Mouse (Mus musculus) intestine, embryonic 15.5 days (tissue): Measurements from ENCODE around the gene Gm10282. TPM values are rescaled to one million over a fixed set of nuclear protein-coding genes. Genes with fewer than 3 reads are reported as not detected.

ENCODE experiments used
- ATAC-seq: fragments of 200-750 bp; cut with Nextera tagmentation; 2 replicates; pipeline ENCODE4 v1.8.0; 2017; ENCODE audit warnings: moderate TSS enrichment, moderate library complexity
- H3K27ac ChIP-seq: fragments of 300-500 bp; sonication (generic); 2 replicates; pipeline ENCODE4 v1.5.1; 2015; ENCODE audit warnings: mild to moderate bottlenecking, inconsistent platforms
- H3K27me3 ChIP-seq: fragments of 300-500 bp; sonication (generic); replicated peaks from 2 replicates; pipeline ENCODE4 v1.6.1; 2015; ENCODE audit warnings: inconsistent platforms
- H3K36me3 ChIP-seq: fragments of 300-500 bp; sonication (generic); 2 replicates; pipeline ENCODE4 v1.6.1; 2015; ENCODE audit warnings: inconsistent platforms
- H3K4me1 ChIP-seq: fragments of 300-500 bp; sonication (generic); replicated peaks from 2 replicates; pipeline ENCODE4 v1.6.1; 2015; ENCODE audit warnings: inconsistent platforms
- H3K4me2 ChIP-seq: fragments of 300-500 bp; sonication (generic); replicated peaks from 2 replicates; pipeline ENCODE4 v1.6.1; 2015; ENCODE audit warnings: mild to moderate bottlenecking, inconsistent platforms
- H3K4me3 ChIP-seq: fragments of 300-500 bp; sonication (generic); replicated peaks from 2 replicates; pipeline ENCODE4 v1.5.1; 2015; ENCODE audit warnings: inconsistent platforms
- H3K9ac ChIP-seq: fragments of 300-500 bp; sonication (generic); 2 replicates; pipeline ENCODE4 v1.6.1; 2015; ENCODE audit warnings: inconsistent platforms
- H3K9me3 ChIP-seq: fragments of 300-500 bp; sonication (generic); 2 replicates; pipeline ENCODE4 v1.6.1; 2016; ENCODE audit warnings: inconsistent platforms
- WGBS: fragments of 180-500 bp; shearing (Covaris S2); methylation state at CpG from one replicate; pipeline ENCODE4 v1.1.7; 2015; 5-methylcytosine and 5-hydroxymethylcytosine counted together
- polyA plus RNA-seq: library from polyadenylated mRNA; unstranded; fragments of >200 nt; fragmentation: Nextera tagmentation; extraction: Ambion mirVana; gene quantifications from 2 replicates; pipeline ENCODE4 v1.2.1, GENCODE M21; 2015

The Gm10282 gene
- 21.5 and 24.3 TPM in 2 replicates for polyA plus RNA-seq

DNA sequence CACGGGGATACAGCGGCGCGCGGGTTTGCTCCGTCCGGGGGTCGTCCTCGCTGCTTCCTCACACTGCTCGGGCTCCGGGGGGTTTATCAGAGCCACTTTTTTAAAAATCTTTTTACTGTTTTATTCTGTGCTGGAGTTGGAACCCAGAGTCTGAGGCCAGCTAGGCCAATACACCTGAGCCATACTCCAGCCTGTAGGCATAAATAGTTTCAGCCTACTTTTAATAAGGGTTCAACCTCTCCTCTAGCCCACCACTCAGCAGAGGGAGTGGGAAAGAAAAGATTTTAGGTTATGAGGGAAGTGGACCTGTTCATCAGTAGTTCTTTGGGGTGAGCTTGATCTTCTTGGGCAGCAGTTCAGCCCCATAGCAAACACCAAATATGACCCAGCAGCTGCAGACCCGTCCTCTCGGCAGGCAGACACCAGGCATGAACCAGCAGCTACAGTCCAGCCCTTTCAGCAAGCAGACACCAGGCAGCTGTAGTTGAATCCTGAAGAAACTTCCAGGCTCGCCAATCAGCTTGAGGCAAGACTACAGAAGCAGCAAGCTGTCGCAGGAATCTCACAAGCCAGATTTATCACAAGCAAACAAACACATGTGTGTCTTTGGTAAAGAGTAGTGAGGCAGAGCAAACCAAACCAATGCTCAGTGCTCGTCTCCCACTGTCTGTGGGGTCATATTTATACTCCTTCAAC lies at the start of gene Gm10282:
Gm10282 (minus strand) TSS at position 51 of the 696 bp plus-strand sequence.
- H3K4me2 ChIP-seq: no peak within 1 kb of the TSS
- H3K4me1 ChIP-seq: no peaks in the 10 kb centered on the region; the same call in 1 of the 2 replicates
- H3K27me3 ChIP-seq: no peaks in the 10 kb centered on the region
- H3K4me3 ChIP-seq: no peak within 1 kb of the TSS
- no peaks in the 10 kb centered on the region for H3K9me3 ChIP-seq
- no peak within 1 kb of the TSS for H3K9ac ChIP-seq
- no peaks in the 10 kb centered on the region for H3K36me3 ChIP-seq
- 62% methylated on average over 16 of the region's 16 CpGs for WGBS
- H3K27ac ChIP-seq: no peak within 1 kb of the TSS
- no peak for ATAC-seq

DNA sequence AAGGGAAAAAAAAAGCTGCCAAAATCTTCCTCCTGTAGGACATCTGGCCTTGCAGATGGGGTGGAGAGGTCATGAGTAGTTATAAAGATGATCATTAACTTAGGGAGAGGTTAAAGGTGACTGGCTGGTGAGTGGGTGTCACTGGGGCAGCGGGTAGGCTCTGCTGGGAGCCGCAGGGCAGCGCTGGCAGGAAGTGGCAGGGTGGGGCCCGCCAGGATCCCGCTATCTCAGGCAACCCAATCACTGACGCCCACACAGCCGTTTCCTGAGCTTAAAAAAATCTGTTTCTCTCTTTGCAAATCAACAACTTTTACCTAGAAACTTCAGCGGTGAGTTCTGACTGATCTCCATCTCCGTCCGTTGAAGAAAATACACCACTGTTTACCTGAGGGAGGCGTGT lies 49.2 kb upstream of the Gm10282 start:
- Histone ChIP-seq H3K4me1 (no peaks in the 10 kb centered on the region), H3K36me3 (peaks cover 23% of the 10 kb centered on the region), H3K9ac (no peak overlapping the region), H3K9me3 (no peaks in the 10 kb centered on the region), H3K27me3 (no peaks in the 10 kb centered on the region), H3K4me2 (no peak overlapping the region), H3K4me3 (no peak overlapping the region), H3K27ac (no peak overlapping the region)
- 57% methylated on average over 11 of the region's 11 CpGs for WGBS
- ATAC-seq: no peak

DNA sequence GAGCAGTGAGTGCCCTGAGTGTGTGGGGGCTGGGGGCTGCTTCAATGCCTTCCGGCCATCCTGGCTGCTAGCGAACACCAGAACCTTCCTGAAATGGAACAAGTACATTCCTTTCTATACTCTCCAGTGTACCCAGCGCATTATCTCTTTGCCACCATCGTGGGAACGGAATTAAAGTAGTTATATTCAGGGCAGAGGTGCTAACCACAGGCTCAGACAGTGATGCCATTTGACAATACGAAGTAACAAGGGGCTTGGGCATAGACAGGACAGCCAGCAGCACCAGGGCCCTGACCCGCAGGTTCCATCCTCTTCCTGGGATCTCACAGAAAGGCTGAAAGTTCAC lies 48.6 kb upstream of the Gm10282 start:
- peaks cover 19% of the 10 kb centered on the region for H3K36me3 ChIP-seq
- no peak for ATAC-seq
- no peak overlapping the region for H3K4me2 ChIP-seq
- WGBS: 84% methylated on average over 7 of the region's 7 CpGs
- no peak overlapping the region for H3K9ac ChIP-seq
- H3K4me1 ChIP-seq: no peaks in the 10 kb centered on the region
- H3K27me3 ChIP-seq: no peaks in the 10 kb centered on the region
- no peak overlapping the region for H3K27ac ChIP-seq
- H3K4me3 ChIP-seq: no peak overlapping the region
- no peaks in the 10 kb centered on the region for H3K9me3 ChIP-seq

DNA sequence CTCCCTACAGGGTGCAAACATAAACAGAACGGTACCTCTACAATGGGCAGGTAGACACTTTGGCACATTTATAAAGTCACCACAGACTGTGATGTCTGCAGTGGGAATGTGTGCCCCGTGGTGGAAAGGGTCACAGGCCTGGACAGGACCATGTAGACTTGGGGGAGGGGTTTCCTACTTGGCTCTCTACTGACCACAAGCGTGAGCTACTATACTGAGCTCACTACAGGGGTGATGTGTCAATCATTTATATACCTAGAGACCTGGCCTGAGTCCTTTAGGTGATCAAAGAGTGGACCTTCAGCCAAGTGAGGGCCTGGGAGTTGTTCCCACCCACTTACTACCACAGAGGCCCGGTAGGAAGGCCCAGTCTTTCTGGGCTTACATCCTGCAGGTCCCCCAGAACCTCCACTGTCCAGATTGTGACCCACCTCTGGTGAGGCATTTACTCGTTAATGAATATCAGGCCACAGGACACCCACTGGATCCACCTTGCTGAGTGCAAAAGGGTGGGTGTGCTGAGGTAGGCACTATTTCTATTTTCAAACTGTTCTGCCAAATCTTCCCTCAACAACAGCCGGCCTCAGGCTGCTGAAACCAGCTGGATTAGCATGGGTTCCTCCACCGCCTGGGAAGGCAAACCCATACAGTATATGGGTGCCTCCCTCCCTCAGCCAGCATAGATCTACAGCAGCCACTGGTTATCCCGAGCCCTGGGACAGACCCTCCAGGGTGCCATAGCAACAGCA lies 48.1 kb upstream of the Gm10282 start:
- no peak overlapping the region for H3K27ac ChIP-seq

DNA sequence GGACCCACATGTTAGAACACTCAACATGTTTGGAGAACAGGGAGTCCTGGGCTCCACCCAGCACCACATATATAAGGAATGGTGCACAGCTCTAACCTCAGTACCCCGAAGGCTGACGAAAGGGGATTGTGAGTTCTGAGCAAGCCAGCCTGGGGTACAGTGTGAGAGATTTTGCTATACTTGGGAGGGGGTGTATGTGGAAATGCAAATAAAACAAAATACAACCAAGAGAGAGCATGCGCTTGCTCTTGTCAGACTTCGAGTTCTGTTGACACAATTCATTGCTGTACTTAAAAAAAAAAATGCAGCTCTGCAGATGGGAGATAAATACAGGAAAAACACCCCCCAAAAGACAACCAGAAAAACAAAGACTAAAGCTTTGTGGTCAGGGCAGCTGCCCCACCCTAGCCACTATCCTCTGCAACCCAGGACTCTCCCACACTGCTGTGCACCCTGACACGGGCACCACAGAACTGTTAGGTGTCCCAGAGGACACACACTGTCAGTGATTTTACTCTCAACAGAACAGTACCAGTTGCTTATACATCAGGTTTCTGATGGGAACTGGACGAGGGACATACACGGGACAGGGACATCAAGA lies 46.4 kb upstream of the Gm10282 start:
- Histone ChIP-seq H3K4me3 (no peak overlapping the region), H3K4me1 (no peaks in the 10 kb centered on the region), H3K9me3 (no peaks in the 10 kb centered on the region), H3K36me3 (peaks cover 11% of the 10 kb centered on the region), H3K27me3 (no peaks in the 10 kb centered on the region), H3K9ac (no peak overlapping the region), H3K27ac (no peak overlapping the region), H3K4me2 (no peak overlapping the region)
- WGBS: 86% methylated on average over 7 of the region's 7 CpGs
- no peak for ATAC-seq

More for the DNA sequence above, 48.1 kb upstream of the Gm10282 start:
- peaks cover 16% of the 10 kb centered on the region for H3K36me3 ChIP-seq
- no peaks in the 10 kb centered on the region for H3K9me3 ChIP-seq
- H3K4me1 ChIP-seq: no peaks in the 10 kb centered on the region
- no peak overlapping the region for H3K9ac ChIP-seq
- no peak for ATAC-seq
- H3K4me2 ChIP-seq: no peak overlapping the region
- H3K27me3 ChIP-seq: no peaks in the 10 kb centered on the region
- 77% methylated on average over 8 of the region's 8 CpGs for WGBS
- no peak overlapping the region for H3K4me3 ChIP-seq

DNA sequence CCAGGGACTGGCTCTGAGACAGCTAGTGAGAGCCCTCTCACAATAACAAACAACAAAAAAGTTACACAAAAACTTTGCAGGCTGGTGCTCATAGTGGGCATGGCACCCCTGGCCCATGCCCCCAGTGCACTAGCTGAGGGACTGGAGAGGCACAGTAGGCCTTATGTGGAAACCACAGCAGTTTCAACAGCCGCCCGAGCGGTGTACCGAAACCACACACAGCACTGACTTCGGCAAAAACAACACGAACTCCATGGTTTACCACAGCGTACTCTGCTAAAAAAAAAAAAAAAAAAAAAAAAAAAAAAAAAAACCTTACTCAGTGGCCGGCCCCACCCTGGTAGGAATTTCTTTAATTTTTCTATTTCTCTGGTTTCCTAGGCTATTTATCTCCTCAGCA lies 45.7 kb upstream of the Gm10282 start:
- no peak overlapping the region for H3K27ac ChIP-seq
- no peak overlapping the region for H3K9ac ChIP-seq
- 91% methylated on average over 8 of the region's 8 CpGs for WGBS
- H3K4me3 ChIP-seq: no peak overlapping the region
- no peaks in the 10 kb centered on the region for H3K4me1 ChIP-seq
- H3K9me3 ChIP-seq: no peaks in the 10 kb centered on the region
- H3K27me3 ChIP-seq: no peaks in the 10 kb centered on the region
- no peak overlapping the region for H3K4me2 ChIP-seq
- H3K36me3 ChIP-seq: peaks cover 4% of the 10 kb centered on the region
- ATAC-seq: no peak

DNA sequence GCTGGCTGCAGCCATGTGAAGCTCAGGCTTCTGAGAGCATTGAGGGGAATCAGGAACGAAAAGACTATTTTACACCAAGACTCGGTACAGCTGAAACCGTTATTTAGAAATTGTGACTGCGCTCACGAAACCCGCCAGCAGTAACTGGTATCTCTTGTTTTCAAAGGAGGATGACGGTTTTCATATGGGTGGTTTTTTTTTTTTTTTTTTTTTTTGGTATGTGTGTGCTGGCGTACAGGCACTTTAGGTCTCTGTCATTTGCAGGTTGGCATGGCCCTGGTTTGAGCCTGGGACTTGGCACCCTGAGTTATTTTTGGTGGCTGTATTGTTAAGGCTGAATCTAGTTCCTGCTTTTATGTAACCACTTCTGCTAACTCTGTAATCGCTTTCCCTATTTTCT lies 44.8 kb upstream of the Gm10282 start:
- H3K9ac ChIP-seq: no peak overlapping the region
- no peak for ATAC-seq
- no peaks in the 10 kb centered on the region for H3K9me3 ChIP-seq
- H3K36me3 ChIP-seq: peaks cover 4% of the 10 kb centered on the region
- H3K4me3 ChIP-seq: no peak overlapping the region
- no peak overlapping the region for H3K4me2 ChIP-seq
- H3K4me1 ChIP-seq: no peaks in the 10 kb centered on the region
- no peak overlapping the region for H3K27ac ChIP-seq
- no peaks in the 10 kb centered on the region for H3K27me3 ChIP-seq
- 87% methylated on average over 9 of the region's 9 CpGs for WGBS

DNA sequence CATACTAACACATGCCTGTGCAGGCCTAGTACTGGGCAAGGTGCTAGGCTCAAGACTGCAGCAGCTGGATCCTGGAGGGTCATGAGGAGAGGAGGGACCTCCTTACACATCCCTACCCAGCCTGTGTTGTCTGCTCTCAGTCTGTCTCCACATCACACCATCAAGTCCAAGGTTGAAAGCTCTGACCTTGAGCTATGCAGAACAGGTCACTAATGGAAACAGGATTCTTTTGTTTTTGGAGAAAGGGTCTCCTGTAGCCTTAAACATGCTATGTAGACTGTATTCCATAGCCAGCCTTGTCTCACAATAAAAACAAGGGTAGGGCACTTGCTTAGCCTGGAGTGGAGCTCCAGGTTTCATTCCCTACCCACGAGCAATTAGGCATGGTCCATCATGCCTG lies 43.9 kb upstream of the Gm10282 start:
- Histone ChIP-seq H3K4me1 (no peaks in the 10 kb centered on the region), H3K36me3 (no peaks in the 10 kb centered on the region; the same call in 1 of the 2 replicates), H3K4me3 (no peak overlapping the region), H3K4me2 (no peak overlapping the region), H3K9ac (no peak overlapping the region), H3K27me3 (no peaks in the 10 kb centered on the region), H3K27ac (no peak overlapping the region), H3K9me3 (no peaks in the 10 kb centered on the region)
- no peak for ATAC-seq
- WGBS: 95% methylated on average over 1 of the region's 1 CpGs

DNA sequence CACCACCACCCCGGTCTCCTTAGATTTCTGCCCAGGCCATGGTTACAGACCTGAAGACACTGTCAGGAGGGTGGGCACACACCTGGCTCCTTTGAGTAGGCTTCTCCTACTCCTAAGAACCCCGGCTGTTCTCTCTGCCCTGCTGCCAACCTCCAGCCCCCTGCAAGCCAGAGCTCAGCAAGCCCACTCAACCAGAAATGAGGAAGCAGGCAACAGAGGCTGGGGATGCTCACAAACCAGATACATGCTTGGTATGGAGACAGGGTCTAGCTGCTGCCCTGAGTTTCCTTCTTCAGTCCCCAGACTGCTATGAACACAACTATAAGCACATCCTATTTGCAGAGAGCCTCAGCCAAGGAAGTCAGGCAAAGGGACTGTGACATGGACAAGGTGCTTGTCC lies 43.1 kb upstream of the Gm10282 start:
- H3K4me3 ChIP-seq: no peak overlapping the region
- no peak overlapping the region for H3K4me2 ChIP-seq
- WGBS: 97% methylated on average over 2 of the region's 2 CpGs
- H3K4me1 ChIP-seq: no peaks in the 10 kb centered on the region
- ATAC-seq: no peak
- no peaks in the 10 kb centered on the region; the same call in 1 of the 2 replicates for H3K36me3 ChIP-seq
- no peak overlapping the region for H3K9ac ChIP-seq
- no peak overlapping the region for H3K27ac ChIP-seq
- no peaks in the 10 kb centered on the region for H3K9me3 ChIP-seq
- no peaks in the 10 kb centered on the region for H3K27me3 ChIP-seq

DNA sequence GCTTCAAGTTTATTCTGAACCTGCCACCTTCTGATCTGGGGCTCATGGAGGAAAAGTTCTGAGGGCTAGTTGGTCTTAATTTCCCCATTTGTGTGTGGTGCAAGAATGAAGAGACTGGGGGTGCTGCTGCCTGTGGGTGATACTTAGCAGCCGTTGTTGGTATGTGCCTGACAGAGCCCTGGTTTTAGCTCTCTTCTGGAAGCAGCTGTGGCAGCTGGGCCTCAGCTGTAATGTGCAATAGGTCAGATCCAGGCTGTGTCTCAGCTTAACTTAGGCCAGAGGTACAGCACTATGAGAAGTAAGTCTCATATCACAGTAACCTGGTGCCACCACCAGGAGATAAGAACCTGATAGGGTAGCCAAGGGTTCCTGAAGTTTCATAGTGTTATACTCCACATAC lies 42.5 kb upstream of the Gm10282 start:
- Histone ChIP-seq H3K4me2 (no peak overlapping the region), H3K36me3 (no peaks in the 10 kb centered on the region; the same call in 1 of the 2 replicates), H3K4me3 (no peak overlapping the region), H3K27me3 (no peaks in the 10 kb centered on the region), H3K9me3 (no peaks in the 10 kb centered on the region), H3K9ac (no peak overlapping the region), H3K4me1 (no peaks in the 10 kb centered on the region), H3K27ac (no peak overlapping the region)
- 86% methylated on average over 1 of the region's 1 CpGs for WGBS
- ATAC-seq: no peak

DNA sequence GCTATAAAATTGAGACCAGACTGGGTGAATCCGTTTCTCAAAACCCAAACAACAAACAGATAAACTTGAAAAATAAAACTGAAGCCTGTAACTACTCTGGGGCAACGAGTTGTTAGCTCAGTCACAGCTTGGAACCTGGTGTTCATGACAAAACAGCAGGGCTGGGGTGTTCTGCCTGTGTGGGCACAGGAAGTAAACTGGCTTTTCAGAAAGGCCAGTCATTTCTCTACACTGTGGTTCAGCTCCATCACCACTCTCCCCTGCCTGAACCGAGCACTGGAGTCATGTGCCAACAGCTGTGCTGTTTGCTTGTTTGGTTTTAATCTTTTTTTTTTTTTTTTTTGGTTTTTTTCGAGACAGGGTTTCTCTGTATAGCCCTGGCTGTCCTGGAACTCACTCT lies 38.7 kb upstream of the Gm10282 start:
- Histone ChIP-seq H3K27me3 (no peaks in the 10 kb centered on the region), H3K36me3 (peaks cover 11% of the 10 kb centered on the region; the same call in 1 of the 2 replicates), H3K9ac (no peak overlapping the region), H3K4me3 (no peak overlapping the region), H3K4me1 (no peaks in the 10 kb centered on the region), H3K9me3 (no peaks in the 10 kb centered on the region), H3K4me2 (no peak overlapping the region), H3K27ac (no peak overlapping the region)
- no peak for ATAC-seq
- WGBS: 77% methylated on average over 4 of the region's 4 CpGs

DNA sequence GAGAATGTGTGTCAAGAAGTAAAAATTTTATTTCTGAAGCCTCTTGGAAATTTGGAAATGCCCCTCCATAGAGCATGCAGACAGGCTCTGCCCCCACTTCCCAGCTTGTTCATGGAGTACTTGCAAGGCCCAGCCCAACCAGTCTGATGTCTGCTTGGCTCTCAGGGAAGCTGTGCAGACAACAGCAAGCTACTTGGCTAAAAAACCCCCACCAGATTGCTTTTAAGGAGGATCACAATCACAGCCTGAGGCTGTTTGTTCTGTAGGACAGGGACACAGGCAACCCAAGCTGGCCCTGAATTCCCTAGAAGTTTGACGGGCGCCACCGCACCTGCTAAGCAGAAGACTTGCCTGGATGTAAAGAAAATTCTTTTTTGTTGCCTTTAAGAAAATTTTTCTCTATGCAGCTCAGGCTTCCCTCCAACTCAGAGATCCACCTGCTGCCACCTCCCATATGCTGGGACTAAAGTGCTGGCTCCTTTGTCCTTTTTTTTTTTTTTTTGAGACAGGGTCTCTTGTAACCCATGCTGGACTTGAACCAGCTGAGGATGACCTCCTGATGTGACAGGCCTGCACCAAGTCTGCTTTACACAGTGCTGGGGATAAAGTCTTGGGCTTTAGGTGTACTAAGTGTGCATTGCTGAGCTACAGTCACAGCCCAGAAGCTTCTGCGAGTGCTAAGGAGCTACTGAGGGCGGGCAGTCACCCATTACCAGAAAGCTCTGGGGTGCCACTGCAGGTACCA lies 37.7 kb upstream of the Gm10282 start:
- H3K27me3 ChIP-seq: no peaks in the 10 kb centered on the region
- no peak for ATAC-seq
- no peak overlapping the region for H3K4me2 ChIP-seq
- no peak overlapping the region for H3K27ac ChIP-seq
- peaks cover 12% of the 10 kb centered on the region; the same call in 1 of the 2 replicates for H3K36me3 ChIP-seq
- 94% methylated on average over 5 of the region's 5 CpGs for WGBS
- H3K9me3 ChIP-seq: no peaks in the 10 kb centered on the region
- H3K4me1 ChIP-seq: no peaks in the 10 kb centered on the region
- no peak overlapping the region for H3K9ac ChIP-seq
- H3K4me3 ChIP-seq: no peak overlapping the region
